8 mouse cellular contexts compared by ENCODE assay signal in genomic region chr11:102189461-102190436, GRCm38 (mm10). TPM values are rescaled to one million over a fixed set of nuclear protein-coding genes. Genes with fewer than 3 reads are reported as not detected.
A peak's percentile ranks its signal among the peaks of the same experiment; 100 is the strongest.
DNase-seq lines count a peak whose midpoint lies in the region; ATAC-seq and TF ChIP-seq lines count a peak whose summit lies in the region.

Gene G6pc3 (plus strand): TSS chr11:102189620.

- H3K9ac ChIP-seq in kidney, embryonic 14.5 days (ENCODE audit: low read depth, low read length), result peak within 1 kb of the TSS; percentile 65
- peak within 1 kb of the TSS; percentile 52 for H3K9ac ChIP-seq in limb, embryonic 14.5 days (ENCODE audit: low read depth, low read length, severe bottlenecking)
- peak within 1 kb of the TSS; percentile 71 for H3K9ac ChIP-seq in midbrain, embryonic 16.5 days (ENCODE audit: low read depth, low read length)

- no peaks in the 10 kb centered on the region for H3K27me3 ChIP-seq in kidney, embryonic 14.5 days (ENCODE audit: control insufficient read depth, insufficient read depth, low read length)
- H3K27me3 ChIP-seq in limb, embryonic 14.5 days (ENCODE audit: control insufficient read depth, insufficient read depth, low read length), result no peaks in the 10 kb centered on the region
- no peaks in the 10 kb centered on the region for H3K27me3 ChIP-seq in midbrain, embryonic 16.5 days (ENCODE audit: control insufficient read depth, insufficient read depth, low read depth, low read length)
- no peaks in the 10 kb centered on the region for H3K27me3 ChIP-seq in spleen, adult 2 months (ENCODE audit: control insufficient read depth, insufficient read depth, low read length)

- H3K27ac ChIP-seq in embryonic fibroblast, embryonic 13.5 days (ENCODE audit: insufficient read depth, low read length), result peak within 1 kb of the TSS; percentile 73
- H3K27ac ChIP-seq in kidney, embryonic 14.5 days (ENCODE audit: low read depth, low read length), result peak within 1 kb of the TSS; percentile 49; the same call in 1 of the 2 replicates
- peak within 1 kb of the TSS; percentile 21; the same call in 1 of the 2 replicates for H3K27ac ChIP-seq in limb, embryonic 14.5 days (replicated peaks; ENCODE audit: low read depth, low read length)
- peak within 1 kb of the TSS; percentile 78 for H3K27ac ChIP-seq in midbrain, embryonic 16.5 days (ENCODE audit: low read length)
- H3K27ac ChIP-seq in spleen, adult 2 months (ENCODE audit: insufficient read depth, low read length), result peak within 1 kb of the TSS; percentile 52

- H3K4me1 ChIP-seq in embryonic fibroblast, embryonic 13.5 days (ENCODE audit: control insufficient read depth, insufficient read depth, low read length), result peaks cover 3% of the 10 kb centered on the region; the same call in 1 of the 2 replicates
- peaks cover 10% of the 10 kb centered on the region; the same call in 1 of the 2 replicates for H3K4me1 ChIP-seq in kidney, embryonic 14.5 days (ENCODE audit: control insufficient read depth, insufficient read depth, low read length)
- peaks cover 11% of the 10 kb centered on the region for H3K4me1 ChIP-seq in limb, embryonic 14.5 days (ENCODE audit: control insufficient read depth, insufficient read depth, low read length)
- H3K4me1 ChIP-seq in midbrain, embryonic 16.5 days (ENCODE audit: control insufficient read depth, insufficient read depth, low read length), result peaks cover 23% of the 10 kb centered on the region
- no peaks in the 10 kb centered on the region; the same call in none of the 2 replicates for H3K4me1 ChIP-seq in spleen, adult 2 months (ENCODE audit: control insufficient read depth, insufficient read depth, insufficient read length)

- H3K4me3 ChIP-seq in embryonic fibroblast, embryonic 13.5 days (ENCODE audit: insufficient read depth, low read length), result peak within 1 kb of the TSS; percentile 78
- peak within 1 kb of the TSS; percentile 57 for H3K4me3 ChIP-seq in kidney, embryonic 14.5 days (ENCODE audit: low read length)
- H3K4me3 ChIP-seq in limb, embryonic 14.5 days (replicated peaks; ENCODE audit: low read length), result peak within 1 kb of the TSS; percentile 44
- H3K4me3 ChIP-seq in midbrain, embryonic 16.5 days (ENCODE audit: low read depth, low read length), result peak within 1 kb of the TSS; percentile 60
- H3K4me3 ChIP-seq in spleen, adult 2 months (ENCODE audit: extremely low read depth, insufficient read depth, insufficient read length), result peak within 1 kb of the TSS; percentile 70

- peak; percentile 62 for TF ChIP-seq POLR2A in embryonic fibroblast, embryonic 13.5 days (IDR thresholded peaks at IDR 0.05; ENCODE audit: low read depth, low read length)
- TF ChIP-seq POLR2A in limb, embryonic 14.5 days (IDR thresholded peaks at IDR 0.05; ENCODE audit: borderline replicate concordance, extremely low read depth, insufficient read depth, insufficient read length), result 0 out of 2 replicates have a peak, but pooled peaks have one; percentile 26
- peak; percentile 8; the same call in 1 of the 2 replicates for TF ChIP-seq POLR2A in spleen, adult 2 months (IDR thresholded peaks at IDR 0.05; ENCODE audit: low read depth, low read length)

- H3K36me3 ChIP-seq in kidney, embryonic 14.5 days (ENCODE audit: control insufficient read depth, insufficient read depth, low read length), result peaks cover 24% of the 10 kb centered on the region
- H3K36me3 ChIP-seq in limb, embryonic 14.5 days (ENCODE audit: control insufficient read depth, insufficient read depth, low read length), result peaks cover 19% of the 10 kb centered on the region
- peaks cover 9% of the 10 kb centered on the region for H3K36me3 ChIP-seq in midbrain, embryonic 16.5 days (ENCODE audit: control insufficient read depth, insufficient read depth, low read length)
- peaks cover 4% of the 10 kb centered on the region for H3K36me3 ChIP-seq in spleen, adult 2 months (ENCODE audit: control insufficient read depth, insufficient read depth, low read length)

- peak; percentile 83 for ATAC-seq in kidney, embryonic 14.5 days (ENCODE audit: low FRiP score, low TSS enrichment)
- peak; percentile 83 for ATAC-seq in limb, embryonic 14.5 days (ENCODE audit: low FRiP score, low read depth)
- peak; percentile 84 for ATAC-seq in midbrain, embryonic 16.5 days

- peak; percentile 78 for DNase-seq in B cell, adult 2 months
- DNase-seq in brain, adult 2 months (ENCODE audit: low read depth, low spot score), result peak; percentile 98
- peak; percentile 93 for DNase-seq in heart, adult 9 months (ENCODE audit: low spot score in 2 of 2)
- peak; percentile 90 for DNase-seq in limb, embryonic 14.5 days (ENCODE audit: low spot score)
- peak; percentile 65 to 90 for DNase-seq in spleen, adult 2 months (ENCODE audit: low read depth in 1 of 2, low spot score in 2 of 2)

- WGBS in kidney, embryonic 14.5 days, result 3% methylated on average over 49 of the region's 50 CpGs
- 2% methylated on average over 50 of the region's 50 CpGs for WGBS in limb, embryonic 14.5 days
- 2% methylated on average over 41 of the region's 50 CpGs for WGBS in midbrain, embryonic 16.5 days
- WGBS in spleen, adult 2 months, result 2% methylated on average over 50 of the region's 50 CpGs

- TF ChIP-seq CTCF in embryonic fibroblast, embryonic 13.5 days (IDR thresholded peaks at IDR 0.05; ENCODE audit: borderline replicate concordance, insufficient read depth, low read length), result no peak
- TF ChIP-seq CTCF in spleen, adult 2 months (IDR thresholded peaks at IDR 0.05; ENCODE audit: extremely low read depth, insufficient read depth, insufficient read length, insufficient replicate concordance), result no peak

- no peaks in the 10 kb centered on the region for H3K9me3 ChIP-seq in kidney, embryonic 14.5 days (ENCODE audit: control insufficient read depth, low read length)
- H3K9me3 ChIP-seq in limb, embryonic 14.5 days (ENCODE audit: control insufficient read depth, low read length), result no peaks in the 10 kb centered on the region
- H3K9me3 ChIP-seq in midbrain, embryonic 16.5 days (replicated peaks; ENCODE audit: control insufficient read depth, low read length, poor library complexity, severe bottlenecking), result no peaks in the 10 kb centered on the region

- H3K4me2 ChIP-seq in kidney, embryonic 14.5 days (replicated peaks; ENCODE audit: low read depth, low read length), result peak within 1 kb of the TSS; percentile 79
- H3K4me2 ChIP-seq in limb, embryonic 14.5 days (replicated peaks; ENCODE audit: low read depth, low read length, severe bottlenecking), result peak within 1 kb of the TSS; percentile 67
- H3K4me2 ChIP-seq in midbrain, embryonic 16.5 days (ENCODE audit: low read length), result peak within 1 kb of the TSS; percentile 50

RNA-seq across cellular contexts. Expression of gene G6pc3, which starts in this region (rescaled TPM):
- 37.9 and 40.0 TPM in 2 replicates for polyA plus RNA-seq in embryonic fibroblast, embryonic 13.5 days (2011; ENCODE audit: insufficient read length, low read depth, missing spikeins)
- 42.5 and 50.6 TPM in 2 replicates for polyA plus RNA-seq in kidney, embryonic 14.5 days (2014; fragmentation: Nextera tagmentation; extraction: Ambion mirVana)
- 42.7 and 60.4 TPM in 2 replicates for polyA plus RNA-seq in limb, embryonic 14.5 days (2012; rRNA removed)
- polyA plus RNA-seq in limb, embryonic 14.5 days (2014; fragmentation: Nextera tagmentation; extraction: Ambion mirVana), result 27.6 and 33.7 TPM in 2 replicates
- 39.0 and 42.9 TPM in 2 replicates for polyA plus RNA-seq in midbrain, embryonic 16.5 days (2015; fragmentation: Nextera tagmentation; extraction: Ambion mirVana)
- 63.9 and 72.3 TPM in 2 replicates for polyA plus RNA-seq in spleen, adult 2 months (2012; rRNA removed)

Comparison
In these comparisons a context has a peak if more than half of its experiments do, and no peak if none do; other contexts are left out.
1. Peak in every context shown above with its lines: DNase-seq, ATAC-seq, H3K4me3 ChIP-seq and H3K27ac ChIP-seq.
2. H3K27ac ChIP-seq: peak in every context shown above with its lines; median percentile 78 in midbrain, embryonic 16.5 days; 73 in embryonic fibroblast, embryonic 13.5 days; 52 in spleen, adult 2 months; 49 in kidney, embryonic 14.5 days; 21 in limb, embryonic 14.5 days.
3. POLR2A ChIP-seq: peak in every context shown above with its lines; median percentile 62 in embryonic fibroblast, embryonic 13.5 days; 26 in limb, embryonic 14.5 days; 8 in spleen, adult 2 months.